Mouse (Mus musculus) midbrain, embryonic 16.5 days (tissue): Measurements from ENCODE around the gene Btbd35f29. TPM values are rescaled to one million over a fixed set of nuclear protein-coding genes. Genes with fewer than 3 reads are reported as not detected.
"Not testable (repeated sequence)": the region's sequence is repeated elsewhere in the genome, so short reads cannot be mapped to it uniquely, and the experiment has no call there.

Source experiments
- ATAC-seq: fragments of 200-750 bp; cut with Nextera tagmentation; 2 replicates; pipeline ENCODE4 v1.8.0; 2017; ENCODE audit warnings: moderate TSS enrichment
- H3K27ac ChIP-seq: fragments of 300-500 bp; sonication (generic); 2 replicates; pipeline ENCODE4 v1.5.1; 2014; ENCODE audit warnings: mild to moderate bottlenecking, low read length, mixed read lengths
- H3K27me3 ChIP-seq: fragments of 300-500 bp; sonication (generic); 2 replicates; pipeline ENCODE4 v1.6.1; 2014; ENCODE audit warnings: low read depth, low read length, mixed read lengths; ENCODE audit not compliant: control insufficient read depth, insufficient read depth
- H3K36me3 ChIP-seq: fragments of 300-500 bp; sonication (generic); 2 replicates; pipeline ENCODE4 v1.6.1; 2014; ENCODE audit warnings: mild to moderate bottlenecking, low read length, moderate library complexity, mixed read lengths; ENCODE audit not compliant: control insufficient read depth, insufficient read depth
- H3K4me1 ChIP-seq: fragments of 300-500 bp; sonication (generic); 2 replicates; pipeline ENCODE4 v1.6.1; 2014; ENCODE audit warnings: mild to moderate bottlenecking, low read length, mixed read lengths; ENCODE audit not compliant: control insufficient read depth, insufficient read depth
- H3K4me2 ChIP-seq: fragments of 300-500 bp; sonication (generic); 2 replicates; pipeline ENCODE4 v1.6.1; 2014; ENCODE audit warnings: mild to moderate bottlenecking, low read length, mixed read lengths
- H3K4me3 ChIP-seq: fragments of 300-500 bp; sonication (generic); 2 replicates; pipeline ENCODE4 v1.5.1; 2014; ENCODE audit warnings: low read depth, mild to moderate bottlenecking, low read length, moderate library complexity, mixed read lengths
- H3K9ac ChIP-seq: fragments of 300-500 bp; sonication (generic); 2 replicates; pipeline ENCODE4 v1.6.1; 2014; ENCODE audit warnings: low read depth, low read length, mixed read lengths
- H3K9me3 ChIP-seq: fragments of 300-500 bp; sonication (generic); replicated peaks from 2 replicates; pipeline ENCODE4 v1.6.1; 2014; ENCODE audit warnings: mild to moderate bottlenecking, low read length, mixed read lengths; ENCODE audit not compliant: control insufficient read depth, poor library complexity, severe bottlenecking
- WGBS: fragments of 180-500 bp; shearing (Covaris S2); extraction: QIAGEN DNeasy Blood & Tissue Kit; methylation state at CpG from one replicate; pipeline ENCODE4 v1.1.7; 2014; 5-methylcytosine and 5-hydroxymethylcytosine counted together
- polyA plus RNA-seq: library from polyadenylated mRNA; unstranded; fragments of >200 nt; fragmentation: Nextera tagmentation; extraction: Ambion mirVana; gene quantifications from 2 replicates; pipeline ENCODE4 v1.2.1, GENCODE M21; 2015

Btbd35f29 gene
- polyA plus RNA-seq = not detected in 2 replicates

DNA sequence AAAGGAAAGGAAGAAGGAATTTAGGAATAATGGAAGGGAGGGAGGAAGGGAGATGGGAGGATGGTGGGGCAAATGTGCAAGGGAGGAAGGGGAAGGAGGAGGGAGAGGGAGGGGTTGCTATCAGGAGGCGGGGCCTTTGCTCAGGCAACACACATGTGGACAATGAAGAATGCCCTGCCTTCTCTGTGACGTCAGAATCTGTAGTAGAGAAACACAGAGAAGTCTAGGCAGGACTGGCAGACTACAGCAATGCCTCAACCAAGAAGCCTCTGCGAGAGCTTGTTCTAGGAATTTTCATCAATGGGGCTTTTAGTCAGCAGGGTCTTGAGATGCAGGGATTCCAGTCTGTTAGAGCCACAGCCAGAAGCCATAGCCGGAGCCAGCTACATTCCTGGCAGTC is at the start of gene Btbd35f29:
Gene Btbd35f29, plus strand, starts transcription at position 301 of the 400 bp plus-strand sequence.
- not testable (repeated sequence) for H3K4me2 ChIP-seq, H3K4me1 ChIP-seq, H3K36me3 ChIP-seq, H3K27ac ChIP-seq, H3K9ac ChIP-seq, H3K9me3 ChIP-seq, H3K27me3 ChIP-seq, H3K4me3 ChIP-seq, ATAC-seq
- no CpG with 5 or more reads among the region's 4 CpGs for WGBS

DNA sequence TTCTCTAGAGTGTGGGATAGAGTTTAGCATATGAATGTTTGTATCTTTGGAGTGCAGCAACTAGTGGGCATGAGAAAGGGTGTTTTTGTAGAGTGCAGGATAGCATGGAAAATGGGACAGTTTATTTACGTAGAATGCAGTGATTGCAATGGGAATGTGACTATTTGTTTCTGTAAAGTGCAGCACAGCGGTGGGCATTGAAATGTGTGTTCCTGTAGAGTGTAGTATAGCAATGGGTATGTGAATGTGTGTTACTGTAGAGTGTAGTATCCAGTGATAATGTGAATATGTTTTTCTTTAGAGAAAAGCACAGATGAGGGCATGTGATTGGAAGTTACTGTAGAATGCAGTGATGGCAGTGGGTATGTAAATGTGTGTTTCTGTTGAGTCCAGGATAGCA is 23.9 kb downstream of the Btbd35f29 start:
- not testable (repeated sequence) for H3K4me1 ChIP-seq, H3K27me3 ChIP-seq, H3K27ac ChIP-seq, ATAC-seq, H3K9ac ChIP-seq, H3K4me3 ChIP-seq, H3K36me3 ChIP-seq, H3K4me2 ChIP-seq
- 70% methylated on average over 2 of the region's 2 CpGs for WGBS
- H3K9me3 ChIP-seq = peaks cover 21% of the 10 kb centered on the region

DNA sequence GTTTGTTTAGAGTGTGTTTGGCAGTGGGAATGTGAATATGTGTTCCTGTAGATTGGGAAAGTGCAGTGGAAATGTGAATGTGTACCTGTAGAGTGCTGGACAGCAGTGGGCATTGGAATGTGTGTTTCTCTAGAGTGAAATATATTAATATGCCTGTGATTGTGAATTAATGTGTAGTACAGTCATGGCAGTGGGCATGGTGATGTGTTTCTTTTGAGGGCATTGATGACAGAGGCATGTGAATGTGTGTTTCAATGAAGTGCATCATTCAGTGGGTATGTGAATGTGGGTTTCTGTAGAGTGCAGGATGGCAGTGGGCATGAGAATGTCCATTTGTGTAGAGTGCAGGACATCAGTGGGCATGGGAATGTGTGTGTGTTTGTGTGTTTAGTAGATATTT is 27.7 kb downstream of the Btbd35f29 start:
- H3K9ac ChIP-seq, ATAC-seq, H3K27me3 ChIP-seq, H3K36me3 ChIP-seq, H3K27ac ChIP-seq, H3K4me2 ChIP-seq, H3K4me1 ChIP-seq, H3K4me3 ChIP-seq: not testable (repeated sequence)
- peaks cover 19% of the 10 kb centered on the region for H3K9me3 ChIP-seq

DNA sequence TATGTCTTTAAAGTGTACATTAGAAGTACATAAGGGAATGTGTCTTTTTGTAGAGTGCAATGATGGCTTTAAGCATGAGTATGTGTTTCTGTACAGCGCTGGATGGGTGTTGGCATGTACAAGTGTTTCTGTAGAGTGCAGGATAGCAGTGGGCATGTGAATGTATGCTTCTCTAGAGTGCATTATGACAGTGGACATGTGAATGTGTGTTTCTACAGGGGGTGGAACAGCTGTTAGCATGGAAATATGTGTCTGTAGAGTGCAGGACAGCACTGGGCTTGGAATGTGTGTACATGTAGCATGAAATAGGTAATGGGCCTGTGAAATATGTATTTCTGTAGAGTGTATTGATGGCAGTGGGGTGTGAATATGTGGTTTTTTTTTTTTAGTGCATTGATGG is 28.4 kb downstream of the Btbd35f29 start:
- not testable (repeated sequence) for H3K4me1 ChIP-seq, H3K27ac ChIP-seq, H3K9ac ChIP-seq, H3K4me2 ChIP-seq, H3K36me3 ChIP-seq, H3K4me3 ChIP-seq, H3K27me3 ChIP-seq, ATAC-seq
- WGBS = 85% methylated on average over 1 of the region's 1 CpGs
- H3K9me3 ChIP-seq = peaks cover 16% of the 10 kb centered on the region

DNA sequence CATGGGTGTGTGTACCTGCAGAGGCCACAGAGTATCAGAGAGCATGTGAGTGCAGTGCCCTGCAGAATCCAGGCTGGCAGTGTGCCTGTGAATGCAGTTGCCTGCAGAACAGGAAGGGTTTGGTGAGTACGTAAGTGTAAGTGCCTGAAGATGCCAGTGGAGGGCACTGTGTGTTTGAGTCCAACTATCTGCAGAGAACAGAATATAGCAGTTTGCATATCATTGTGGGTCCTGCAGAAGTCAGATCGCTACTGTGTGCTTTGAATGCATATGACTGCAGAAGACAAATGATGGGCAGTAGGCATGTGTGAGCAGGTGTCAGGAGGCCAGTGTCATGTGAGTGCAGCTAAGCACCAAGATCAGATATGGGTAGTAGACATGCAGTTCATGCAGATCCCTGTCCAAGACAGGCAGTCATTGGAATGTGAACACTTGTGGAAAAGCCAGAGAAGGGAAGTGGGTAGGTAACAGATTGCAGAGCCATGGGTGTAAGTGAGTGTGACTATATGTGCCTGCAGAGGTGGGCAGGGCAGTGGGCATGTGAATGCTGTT is 41.1 kb downstream of the Btbd35f29 start:
- H3K4me3 ChIP-seq, H3K9ac ChIP-seq, H3K36me3 ChIP-seq, H3K27ac ChIP-seq, ATAC-seq, H3K4me1 ChIP-seq, H3K27me3 ChIP-seq, H3K4me2 ChIP-seq: not testable (repeated sequence)
- 86% methylated on average over 2 of the region's 2 CpGs for WGBS
- peaks cover 27% of the 10 kb centered on the region for H3K9me3 ChIP-seq

DNA sequence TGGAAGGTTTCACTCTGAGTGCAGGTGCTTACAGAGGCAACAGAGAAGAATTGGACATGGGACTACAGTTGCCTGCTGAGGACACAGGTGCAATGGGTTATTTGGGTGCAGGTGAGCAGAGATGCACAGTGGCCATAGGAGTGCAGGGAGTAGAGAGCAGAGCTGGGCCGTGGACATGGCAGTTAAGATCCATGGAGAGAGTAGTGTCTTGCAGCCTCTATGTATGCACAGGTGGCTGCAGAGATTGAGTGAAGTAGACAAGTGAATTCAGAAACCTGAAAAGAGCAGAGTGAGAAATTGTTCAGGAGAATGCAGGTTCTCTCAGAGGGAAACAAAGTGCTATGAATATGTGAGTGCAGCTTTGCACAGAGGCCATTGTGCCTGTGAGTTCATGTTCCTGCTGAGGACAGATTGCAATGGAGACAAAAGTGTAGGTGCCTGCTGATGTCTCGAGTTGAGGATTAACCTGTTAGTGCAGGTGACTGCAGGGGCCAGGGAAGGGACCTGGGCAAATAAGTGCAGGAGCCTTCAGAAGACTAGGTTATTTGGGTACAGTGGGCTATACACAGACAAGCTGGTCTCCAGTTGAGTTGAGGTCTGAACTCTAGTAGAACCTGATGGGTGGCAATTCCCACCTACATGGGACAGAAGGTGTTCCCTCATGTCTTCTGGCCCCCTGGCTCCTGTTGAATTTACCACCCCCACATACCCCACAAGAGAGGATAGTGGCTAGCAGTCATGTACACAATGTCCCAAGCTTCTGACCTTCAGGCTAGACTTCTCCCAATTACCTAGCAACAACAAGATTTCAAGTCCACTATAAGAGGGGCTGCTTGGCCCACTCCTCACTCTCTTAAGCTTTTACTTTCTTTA is 42.2 kb downstream of the Btbd35f29 start:
- H3K27me3 ChIP-seq, H3K27ac ChIP-seq, ATAC-seq, H3K36me3 ChIP-seq, H3K4me2 ChIP-seq, H3K9ac ChIP-seq, H3K4me3 ChIP-seq, H3K4me1 ChIP-seq: not testable (repeated sequence)
- H3K9me3 ChIP-seq = peaks cover 31% of the 10 kb centered on the region
- WGBS = 68% methylated on average over 2 of the region's 2 CpGs

DNA sequence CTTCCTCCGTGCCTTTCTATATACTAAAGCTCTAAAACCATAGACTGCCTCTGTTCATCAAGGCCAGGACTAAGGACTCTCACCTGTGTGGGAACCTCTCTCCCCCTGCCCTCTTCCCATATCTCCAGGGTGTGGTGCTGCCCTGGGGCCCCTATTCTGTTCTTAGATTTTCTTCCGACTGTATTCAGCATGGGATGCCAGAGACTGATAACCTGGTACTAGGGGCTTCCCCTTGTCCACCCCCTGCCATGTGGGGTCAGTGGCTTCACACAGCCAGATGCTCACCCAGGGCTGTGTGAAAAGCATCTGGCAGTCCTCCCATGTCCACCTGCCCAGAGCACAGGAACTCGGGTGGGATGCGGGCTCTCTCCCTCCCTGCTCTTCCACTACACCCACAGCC is 43.1 kb downstream of the Btbd35f29 start:
- peaks cover 31% of the 10 kb centered on the region for H3K9me3 ChIP-seq
- not testable (repeated sequence) for H3K27ac ChIP-seq, H3K36me3 ChIP-seq, ATAC-seq, H3K4me3 ChIP-seq, H3K27me3 ChIP-seq, H3K9ac ChIP-seq, H3K4me2 ChIP-seq, H3K4me1 ChIP-seq
- 90% methylated on average over 4 of the region's 4 CpGs for WGBS

DNA sequence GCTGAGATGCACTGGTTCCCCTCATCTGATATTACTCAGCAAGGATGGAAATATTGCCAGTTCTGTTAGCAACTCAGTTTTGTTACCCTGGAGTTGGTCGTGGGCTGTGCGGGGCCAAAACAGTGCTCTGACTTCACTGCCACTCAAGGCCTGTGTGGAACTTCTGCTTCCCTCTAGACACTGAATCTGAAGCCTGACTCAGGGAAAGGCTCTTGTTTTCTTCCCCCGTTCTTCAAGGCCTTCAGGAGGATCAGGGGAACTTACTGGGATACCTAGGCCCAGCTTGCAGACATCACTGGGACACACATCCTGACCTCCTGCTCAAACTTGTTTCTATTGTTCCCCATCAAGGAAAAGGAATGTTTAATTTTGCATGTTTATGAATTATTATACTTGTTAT is 45.2 kb downstream of the Btbd35f29 start:
- not testable (repeated sequence) for H3K9ac ChIP-seq, H3K4me3 ChIP-seq, ATAC-seq, H3K4me2 ChIP-seq, H3K36me3 ChIP-seq, H3K4me1 ChIP-seq, H3K27me3 ChIP-seq, H3K27ac ChIP-seq
- 79% methylated on average over 3 of the region's 3 CpGs for WGBS
- peaks cover 31% of the 10 kb centered on the region for H3K9me3 ChIP-seq

DNA sequence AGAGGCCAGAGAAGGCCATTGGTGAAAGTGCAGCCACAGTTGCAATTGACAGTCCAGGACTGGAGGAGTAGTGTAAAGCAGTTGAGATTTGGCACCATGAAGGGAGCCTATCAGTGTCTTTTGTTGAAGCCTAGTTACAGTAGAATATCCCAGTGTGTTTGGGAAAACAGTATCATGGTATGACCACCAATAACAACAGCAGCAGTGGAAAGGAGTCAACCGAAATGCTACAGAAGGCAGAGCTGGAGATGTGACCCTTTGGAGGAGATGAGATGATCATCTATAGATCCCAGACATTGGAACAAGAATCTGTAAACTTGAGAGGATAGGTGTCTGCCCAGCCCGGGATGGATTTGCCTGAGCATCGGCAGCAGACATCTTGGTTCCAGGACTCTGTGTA is 47.7 kb downstream of the Btbd35f29 start:
- peaks cover 23% of the 10 kb centered on the region for H3K9me3 ChIP-seq
- not testable (repeated sequence) for H3K4me3 ChIP-seq, H3K27me3 ChIP-seq, H3K27ac ChIP-seq, ATAC-seq, H3K9ac ChIP-seq, H3K4me2 ChIP-seq, H3K36me3 ChIP-seq, H3K4me1 ChIP-seq
- 92% methylated on average over 2 of the region's 3 CpGs for WGBS
